Mouse (Mus musculus) ES-Bruce4 (cell line): ENCODE results near the gene Cyp46a1. TPM values are rescaled to one million over a fixed set of nuclear protein-coding genes. Genes with fewer than 3 reads are reported as not detected.

Experiments used
- H3K27ac ChIP-seq: 2 replicates; pipeline ENCODE4 v1.5.1; 2012; ENCODE audit warnings: low read length, inconsistent platforms; ENCODE audit not compliant: insufficient read depth
- H3K27me3 ChIP-seq: 2 replicates; pipeline ENCODE4 v1.6.1; 2012; ENCODE audit warnings: mild to moderate bottlenecking, low read length, inconsistent platforms; ENCODE audit not compliant: control insufficient read depth, poor library complexity, insufficient read depth, severe bottlenecking
- H3K36me3 ChIP-seq: 2 replicates; pipeline ENCODE4 v1.6.1; 2012; ENCODE audit warnings: inconsistent platforms, mild to moderate bottlenecking, low read length, moderate library complexity; ENCODE audit not compliant: control insufficient read depth, poor library complexity, insufficient read depth, severe bottlenecking
- H3K4me1 ChIP-seq: one replicate; pipeline ENCODE4 v1.8.1; 2011; ENCODE audit warnings: low read length; ENCODE audit not compliant: control insufficient read depth, insufficient read depth
- H3K4me3 ChIP-seq: 2 replicates; pipeline ENCODE4 v1.5.1; 2011; ENCODE audit warnings: low read depth, mild to moderate bottlenecking, low read length
- H3K9ac ChIP-seq: 2 replicates; pipeline ENCODE4 v1.6.1; 2012; ENCODE audit warnings: low read depth, mild to moderate bottlenecking, inconsistent platforms; ENCODE audit not compliant: poor library complexity, severe bottlenecking
- H3K9me3 ChIP-seq: replicated peaks from 2 replicates; pipeline ENCODE4 v1.6.1; 2012; ENCODE audit warnings: mild to moderate bottlenecking, low read length, inconsistent platforms; ENCODE audit not compliant: control insufficient read depth, poor library complexity, insufficient read depth, severe bottlenecking
- CTCF ChIP-seq: IDR thresholded peaks from one replicate; pipeline ENCODE4 v1.8.1; 2011; ENCODE audit warnings: low read depth, low read length
- EP300 ChIP-seq: IDR thresholded peaks from 2 replicates; pipeline ENCODE4 v1.6.1; 2011; ENCODE audit warnings: low read depth, low read length; ENCODE audit not compliant: insufficient read depth
- POLR2A ChIP-seq: IDR thresholded peaks from one replicate; pipeline ENCODE4 v1.8.1; 2011; ENCODE audit warnings: low read length; ENCODE audit not compliant: insufficient read depth
- polyA plus RNA-seq: library from polyadenylated mRNA; stranded (reverse); fragments of >200 nt; gene quantifications from 2 replicates; pipeline ENCODE4 v1.2.4, GENCODE M21; 2011; ENCODE audit warnings: low read depth; ENCODE audit not compliant: missing spikeins, insufficient read depth, insufficient read length

The Cyp46a1 gene
- polyA plus RNA-seq, 1 experiment: 1.0 TPM

DNA sequence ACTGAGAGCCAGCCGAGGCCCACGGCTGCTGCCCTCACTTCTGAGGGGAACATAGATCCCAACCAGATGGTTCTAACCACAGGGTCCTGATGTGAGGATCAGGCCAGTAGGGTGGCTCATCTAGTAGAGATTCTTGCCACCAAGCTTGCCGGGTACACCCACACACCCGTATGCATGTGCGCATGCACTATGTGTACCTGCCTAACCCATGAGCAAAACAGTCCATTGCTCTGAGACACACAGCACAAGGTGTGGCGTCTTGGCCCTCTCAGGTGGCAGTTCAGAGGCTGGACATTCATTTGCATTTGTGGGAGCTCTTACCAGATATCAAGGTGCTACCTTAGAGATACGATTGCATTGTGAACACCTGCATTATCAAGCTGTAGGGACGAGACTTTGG, 14.0 kb downstream of the Cyp46a1 start:
- Histone ChIP-seq H3K4me1 (no peaks in the 10 kb centered on the region), H3K36me3 (no peaks in the 10 kb centered on the region), H3K9ac (no peak overlapping the region), H3K27me3 (no peaks in the 10 kb centered on the region), H3K4me3 (no peak overlapping the region), H3K27ac (no peak overlapping the region), H3K9me3 (no peaks in the 10 kb centered on the region)
- no peak for TF ChIP-seq POLR2A
- no peak for TF ChIP-seq EP300
- TF ChIP-seq CTCF: no peak

GRCm38 (mm10) chr12:108349026-108349425, 14.8 kb downstream of the Cyp46a1 start:
- no peaks in the 10 kb centered on the region for H3K27me3 ChIP-seq
- no peaks in the 10 kb centered on the region for H3K9me3 ChIP-seq
- H3K4me1 ChIP-seq: no peaks in the 10 kb centered on the region
- H3K27ac ChIP-seq: no peak overlapping the region
- no peak overlapping the region for H3K4me3 ChIP-seq
- TF ChIP-seq EP300: no peak
- no peak for TF ChIP-seq CTCF
- no peaks in the 10 kb centered on the region for H3K36me3 ChIP-seq
- no peak overlapping the region for H3K9ac ChIP-seq

DNA sequence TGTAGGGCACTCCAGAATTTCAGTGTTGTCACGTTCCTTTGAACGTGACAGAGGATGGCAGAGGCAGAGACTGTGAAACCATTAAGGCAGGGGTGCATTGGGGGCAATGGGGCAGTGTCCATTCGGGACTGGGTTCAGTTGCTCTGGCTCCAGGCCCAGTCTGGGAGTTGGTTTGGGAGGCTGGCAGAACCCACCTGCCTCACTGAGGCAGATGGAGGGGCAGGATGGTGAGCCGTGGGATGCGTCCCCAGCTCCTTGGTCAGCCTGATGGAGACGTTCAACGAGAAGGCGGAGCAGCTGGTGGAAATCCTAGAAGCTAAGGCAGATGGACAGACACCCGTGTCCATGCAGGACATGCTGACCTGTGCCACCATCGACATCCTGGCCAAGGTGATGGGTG, 16.8 kb downstream of the Cyp46a1 start:
- no peaks in the 10 kb centered on the region for H3K27me3 ChIP-seq
- TF ChIP-seq POLR2A (no peak), EP300 (no peak), CTCF (no peak)
- no peaks in the 10 kb centered on the region for H3K36me3 ChIP-seq
- H3K9ac ChIP-seq: no peak overlapping the region
- no peaks in the 10 kb centered on the region for H3K9me3 ChIP-seq
- no peak overlapping the region for H3K4me3 ChIP-seq
- H3K27ac ChIP-seq: no peak overlapping the region
- no peaks in the 10 kb centered on the region for H3K4me1 ChIP-seq

DNA sequence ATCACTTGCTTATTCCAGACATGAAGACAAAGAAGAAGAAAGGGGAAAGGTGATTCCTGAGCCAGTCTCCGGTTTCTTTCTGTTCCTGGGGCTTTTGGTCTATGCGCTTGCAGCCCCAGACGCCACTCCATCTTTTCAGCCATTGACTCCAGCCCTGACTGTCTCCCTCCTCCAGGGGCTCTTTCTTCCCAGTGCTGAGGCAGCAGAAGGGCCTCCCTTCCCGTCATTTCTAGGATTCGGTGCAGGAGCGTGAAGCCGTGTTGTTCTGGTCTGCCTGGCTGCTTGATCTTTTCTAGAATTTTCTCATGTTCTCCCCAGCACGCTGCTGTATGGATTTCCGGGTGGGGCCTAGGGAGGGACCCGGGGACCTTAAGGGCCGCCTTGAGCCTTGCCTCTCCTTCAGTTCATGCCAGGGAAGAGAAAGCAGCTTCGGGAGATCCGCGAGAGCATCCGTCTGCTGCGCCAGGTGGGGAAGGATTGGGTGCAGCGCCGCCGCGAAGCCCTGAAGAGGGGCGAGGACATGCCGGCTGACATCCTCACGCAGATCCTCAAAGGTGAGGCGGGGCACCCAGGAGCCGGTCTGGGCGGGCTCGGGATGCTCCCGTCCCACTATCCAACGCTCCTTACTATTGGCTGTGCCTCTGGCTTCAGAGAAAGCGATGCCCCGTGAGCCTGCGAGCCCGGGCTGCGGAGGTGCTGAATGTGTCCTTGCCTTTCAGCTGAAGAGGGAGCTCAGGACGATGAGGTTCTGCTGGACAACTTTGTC, 18.4 kb downstream of the Cyp46a1 start:
- Histone ChIP-seq H3K27me3 (no peaks in the 10 kb centered on the region), H3K27ac (no peak overlapping the region)
- TF ChIP-seq CTCF: no peak
- no peak for TF ChIP-seq EP300
- no peak for TF ChIP-seq POLR2A

GRCm38 (mm10) chr12:108354284-108354683, 20.1 kb downstream of the Cyp46a1 start:
- Histone ChIP-seq H3K4me1 (no peaks in the 10 kb centered on the region), H3K27me3 (no peaks in the 10 kb centered on the region), H3K36me3 (no peaks in the 10 kb centered on the region), H3K9ac (no peak overlapping the region), H3K4me3 (no peak overlapping the region), H3K9me3 (no peaks in the 10 kb centered on the region), H3K27ac (no peak overlapping the region)
- no peak for TF ChIP-seq POLR2A
- TF ChIP-seq CTCF: no peak
- no peak for TF ChIP-seq EP300

More for the DNA sequence above, 18.4 kb downstream of the Cyp46a1 start:
- H3K36me3 ChIP-seq: no peaks in the 10 kb centered on the region
- no peaks in the 10 kb centered on the region for H3K4me1 ChIP-seq
- no peaks in the 10 kb centered on the region for H3K9me3 ChIP-seq
- peak overlapping the region; percentile 35 for H3K4me3 ChIP-seq
- no peak overlapping the region for H3K9ac ChIP-seq

- TF ChIP-seq CTCF (no peak), POLR2A (no peak), EP300 (no peak)
- Histone ChIP-seq H3K4me1 (no peaks in the 10 kb centered on the region), H3K27me3 (no peaks in the 10 kb centered on the region), H3K9ac (no peak overlapping the region), H3K36me3 (no peaks in the 10 kb centered on the region), H3K27ac (no peak overlapping the region), H3K9me3 (no peaks in the 10 kb centered on the region), H3K4me3 (no peak overlapping the region)
These were observed 21.1 kb downstream of the Cyp46a1 start for GRCm38 (mm10) chr12:108355271-108355670.
